Mouse (Mus musculus) liver, embryonic 14 days (tissue): Measurements from ENCODE around the gene Olfr239. TPM values are rescaled to one million over a fixed set of nuclear protein-coding genes. Genes with fewer than 3 reads are reported as not detected.

Source experiments
- polyA plus RNA-seq: library from polyadenylated mRNA; depleted of rRNA; stranded (reverse); fragments of >200 nt; gene quantifications from 2 replicates; pipeline ENCODE4 v1.2.3, GENCODE M21; 2012; rRNA removed

The Olfr239 gene
- not detected in 2 replicates for polyA plus RNA-seq

DNA sequence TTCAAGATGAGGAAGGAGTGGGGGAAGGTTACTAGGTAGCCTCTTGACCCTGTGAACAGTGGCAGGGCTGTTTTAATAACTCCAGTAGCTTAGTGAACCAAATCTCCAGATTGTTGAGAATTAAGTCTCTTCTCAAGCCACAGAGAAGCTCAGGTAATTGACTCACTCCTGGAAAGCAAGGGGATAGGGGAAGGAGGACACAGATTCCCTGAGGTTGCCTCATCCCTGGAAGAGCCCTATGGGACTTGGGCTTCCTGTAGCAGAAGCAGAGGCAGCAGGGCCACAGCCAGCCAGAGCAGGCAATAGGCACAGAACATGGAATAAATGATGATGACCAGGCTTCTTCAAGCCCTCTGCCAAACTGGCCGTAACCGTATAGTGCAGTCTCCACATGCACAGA lies at the start of gene Olfr239:
Olfr239 (plus strand) TSS at position 301 of the 400 bp plus-strand sequence.

GRCm38 (mm10) chr17:33168147-33168546 lies 23.0 kb upstream of the Olfr239 start, which contains the start of gene Olfr55:
TSS of gene Olfr55 (plus strand) at chr17:33168447.

GRCm38 (mm10) chr17:33221590-33221989 lies 30.5 kb downstream of the Olfr239 start, which contains the start of gene Olfr1564:
TSS of gene Olfr1564 (minus strand) at chr17:33221690.

Other genes with a start within 250 kb of the Olfr239 start
- gene Cyp4f13, start 243.9 kb upstream of the Olfr239 start, polyA plus RNA-seq, result 3.7 and 3.9 TPM in 2 replicates
- gene Zfp472, start 225.5 kb upstream of the Olfr239 start, polyA plus RNA-seq, result 2.7 and 3.1 TPM in 2 replicates
- 1.9 and 2.1 TPM in 2 replicates for gene Zfp952, start 198.2 kb upstream of the Olfr239 start, polyA plus RNA-seq
- gene Zfp763, start 157.9 kb upstream of the Olfr239 start, polyA plus RNA-seq, result 1.3 and 1.5 TPM in 2 replicates
- not detected in 2 replicates for gene 4921501E09Rik, start 123.2 kb upstream of the Olfr239 start, polyA plus RNA-seq
- gene Zfp563, start 102.0 kb upstream of the Olfr239 start, polyA plus RNA-seq, result 0.67 and 0.91 TPM in 2 replicates
- gene Morc2b, start 51.6 kb upstream of the Olfr239 start, polyA plus RNA-seq, result not detected in 2 replicates
- not detected in 2 replicates for gene Olfr55, start 22.9 kb upstream of the Olfr239 start, polyA plus RNA-seq
- gene Olfr1564, start 30.4 kb downstream of the Olfr239 start, polyA plus RNA-seq, result 0.01 and 0.02 TPM in 2 replicates
- 2.1 and 2.3 TPM in 2 replicates for gene Zfp955a, start 63.8 kb downstream of the Olfr239 start, polyA plus RNA-seq
- not detected in 2 replicates for gene Olfr63, start 73.4 kb downstream of the Olfr239 start, polyA plus RNA-seq
- 1.7 and 1.8 TPM in 2 replicates for gene Zfp955b, start 98.2 kb downstream of the Olfr239 start, polyA plus RNA-seq
- gene Zfp81, start 167.6 kb downstream of the Olfr239 start, polyA plus RNA-seq, result 1.9 and 2.1 TPM in 2 replicates
- gene Zfp101, start 203.3 kb downstream of the Olfr239 start, polyA plus RNA-seq, result 10.8 and 12.2 TPM in 2 replicates
- gene Actl9, start 241.6 kb downstream of the Olfr239 start, polyA plus RNA-seq, result 0.03 TPM in 1 of 2 replicates, not detected in the other